Mouse (Mus musculus) layer of hippocampus, postnatal 25 days (tissue): ENCODE results near the gene Klc1. TPM values are rescaled to one million over a fixed set of nuclear protein-coding genes. Genes with fewer than 3 reads are reported as not detected.

Experiments used
- DNase-seq, 2 experiments: peaks; one replicate each; pipeline ENCODE4 v3.0.0; 2022; ENCODE audit warnings: mixed read lengths in 2 of 2, low spot score in 1 of 2; ENCODE audit errors: extremely low spot score in 1 of 2
- total RNA-seq, 2 experiments: library from RNA; stranded (reverse); gene quantifications; 2 replicates each; pipeline ENCODE4 v1.2.3; 2021

The Klc1 gene
- total RNA-seq, 2 experiments from 2014 or later = 701 to 727 TPM

DNA sequence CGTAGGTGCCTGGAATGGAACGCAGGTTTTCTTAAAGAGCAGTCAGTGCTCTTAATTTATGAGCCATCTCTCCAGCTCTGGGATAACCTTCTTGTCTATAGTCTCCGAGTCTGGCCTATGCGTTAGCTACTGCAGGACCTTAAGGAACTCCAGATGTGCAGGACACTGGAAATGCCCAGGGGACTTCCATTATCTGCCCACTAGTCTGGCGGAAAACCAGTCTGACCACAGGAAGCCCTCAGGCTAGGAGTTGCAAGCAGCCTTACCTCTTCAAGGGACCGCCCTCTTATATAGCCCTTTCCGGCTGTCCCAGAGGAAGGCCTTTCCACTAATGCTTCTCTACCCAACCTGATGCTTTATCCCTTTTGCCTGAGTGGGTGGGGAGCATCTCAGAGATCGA is 17.3 kb upstream of the Klc1 start:
- no peak for DNase-seq

DNA sequence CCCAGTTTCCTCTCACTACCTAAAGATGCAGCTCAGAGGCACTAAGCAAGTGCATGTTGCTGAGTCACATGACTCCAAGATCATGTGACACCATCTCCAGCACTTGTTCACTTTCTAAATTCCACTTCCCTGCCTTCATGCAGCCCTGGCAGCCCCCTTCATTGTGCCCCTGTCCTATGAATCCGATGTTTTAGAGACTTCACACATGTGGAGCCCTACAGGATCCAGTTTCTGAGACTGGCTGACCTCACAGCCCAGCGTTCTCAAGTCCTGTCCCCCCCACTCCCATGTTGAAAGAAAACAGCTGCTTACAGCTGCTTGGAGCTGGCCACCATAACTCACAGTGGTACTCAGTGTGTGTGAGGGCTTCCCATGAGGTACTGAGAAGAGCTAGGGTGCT is 15.2 kb upstream of the Klc1 start:
- no peak for DNase-seq

- no peak for DNase-seq
Observed at GRCm38 (mm10) chr12:111743981-111744423, 14.6 kb upstream of the Klc1 start.

GRCm38 (mm10) chr12:111745274-111745673 is 13.4 kb upstream of the Klc1 start:
- DNase-seq = no peak

- DNase-seq = no peak
Observed at GRCm38 (mm10) chr12:111746091-111746490, 12.6 kb upstream of the Klc1 start.

- DNase-seq = no peak
Observed at GRCm38 (mm10) chr12:111747421-111747820, 11.2 kb upstream of the Klc1 start.

DNA sequence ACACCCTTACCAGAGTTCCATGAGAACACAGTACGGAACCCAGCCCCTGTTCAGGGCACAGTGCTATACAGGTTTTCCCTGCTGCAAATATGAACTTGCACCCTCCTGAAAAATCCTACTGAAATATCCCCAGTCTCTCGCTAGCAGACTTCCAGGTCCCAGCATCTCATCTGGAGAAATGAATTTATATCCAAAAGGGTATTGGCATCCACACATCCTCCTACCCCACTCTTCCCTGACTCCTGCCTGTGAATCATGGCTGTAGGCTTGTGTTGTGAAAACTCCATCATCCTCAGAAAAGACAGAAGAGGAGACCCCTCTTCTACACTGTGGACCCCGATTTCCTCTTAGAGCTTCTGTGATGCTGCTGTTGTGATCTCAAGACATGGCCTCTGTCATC is 7.9 kb upstream of the Klc1 start:
- no peak for DNase-seq

GRCm38 (mm10) chr12:111752491-111752890 is 6.2 kb upstream of the Klc1 start:
- no peak for DNase-seq

DNA sequence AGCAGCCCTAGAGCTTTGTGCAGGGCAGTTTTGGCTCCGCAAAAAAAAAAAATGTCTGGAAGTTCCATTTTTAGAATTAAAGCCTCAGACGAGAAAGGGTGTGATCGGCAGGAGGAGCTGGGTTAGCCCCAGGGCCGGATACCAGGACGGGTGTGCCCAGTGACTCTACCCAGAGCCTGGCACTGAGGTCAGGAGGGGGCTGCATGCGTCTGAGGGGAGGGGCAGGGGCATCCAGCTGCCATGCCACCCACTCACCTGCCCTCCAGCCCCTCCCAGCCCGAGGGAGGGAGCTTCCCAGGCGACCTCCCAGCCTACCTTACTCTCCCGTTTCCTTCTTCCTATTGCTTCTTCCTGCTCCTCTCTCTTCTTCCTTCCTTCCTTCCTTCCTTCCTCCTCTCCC is 5.3 kb upstream of the Klc1 start:
- no peak for DNase-seq

GRCm38 (mm10) chr12:111754710-111755109 is 3.9 kb upstream of the Klc1 start:
- no peak for DNase-seq

- no peak for DNase-seq
Observed at GRCm38 (mm10) chr12:111755231-111755630, 3.4 kb upstream of the Klc1 start.

DNA sequence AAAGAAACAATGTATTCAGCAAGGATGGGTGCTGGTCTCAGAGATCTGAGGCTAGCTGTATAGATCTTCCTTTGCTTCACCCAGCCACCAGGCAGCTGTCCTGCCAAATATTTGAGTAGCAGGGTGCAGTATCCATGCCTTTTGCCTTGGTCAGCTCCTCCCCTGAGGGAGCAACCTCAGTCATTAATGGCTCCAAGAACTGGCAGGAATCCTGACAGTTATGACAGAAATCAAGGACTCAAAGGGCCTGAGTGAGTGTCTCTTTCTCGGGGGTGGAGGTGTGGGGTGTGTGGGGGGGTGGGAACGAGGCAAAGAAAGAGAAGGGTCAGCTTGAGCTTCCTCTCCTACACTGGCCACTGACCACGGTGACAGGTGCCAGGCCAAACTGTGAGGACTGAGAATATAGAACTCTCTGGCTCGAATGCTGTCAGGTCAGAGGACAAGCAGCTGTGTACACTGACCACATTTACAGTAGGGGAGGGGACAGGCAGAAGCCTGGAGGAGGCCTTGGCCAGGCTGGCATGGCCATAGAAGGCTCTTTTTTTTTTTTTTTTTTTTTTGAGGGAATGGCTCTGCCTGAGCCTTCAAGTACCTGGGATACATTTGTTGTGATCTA is 2.5 kb upstream of the Klc1 start:
- no peak for DNase-seq

GRCm38 (mm10) chr12:111756698-111757082 is 2.0 kb upstream of the Klc1 start:
- DNase-seq = no peak

- DNase-seq = no peak
Observed at GRCm38 (mm10) chr12:111757561-111758325, 906 bp upstream of the Klc1 start.

- DNase-seq = peak in 1 of 2 experiments; percentile 21
Observed at GRCm38 (mm10) chr12:111759176-111760061, 770 bp downstream of the Klc1 start.

DNA sequence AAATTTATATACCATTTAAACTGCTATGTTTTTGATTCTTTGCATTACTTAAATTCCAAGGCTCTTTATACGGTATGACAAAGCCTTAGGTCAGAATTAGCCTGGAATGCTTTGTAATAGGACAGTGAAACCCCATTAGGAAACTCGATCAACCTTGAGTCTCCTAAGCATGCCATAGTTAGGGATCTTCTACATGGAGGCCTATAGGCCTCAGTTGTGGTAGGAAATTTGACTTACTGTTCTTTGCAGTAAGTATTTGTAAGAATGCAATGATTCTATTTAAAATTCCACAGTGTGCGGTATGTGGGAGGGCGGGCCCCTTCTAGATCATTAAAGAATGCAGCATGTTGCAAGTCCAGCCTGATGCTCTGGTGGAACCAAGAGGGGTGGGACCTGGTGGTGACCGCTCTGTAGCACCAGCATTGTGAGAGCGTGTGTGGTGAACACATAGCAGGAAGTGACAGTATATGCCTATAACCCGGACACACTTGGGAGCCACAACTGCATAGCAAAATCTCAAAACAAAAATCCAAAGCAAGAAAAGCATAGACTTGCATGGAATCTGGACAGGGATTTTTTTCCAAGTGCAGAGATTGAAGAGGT is 1.8 kb downstream of the Klc1 start:
- no peak for DNase-seq

- no peak for DNase-seq
Observed at GRCm38 (mm10) chr12:111762620-111763280, 4.1 kb downstream of the Klc1 start.

GRCm38 (mm10) chr12:111766313-111767236 is 7.9 kb downstream of the Klc1 start:
- DNase-seq = no peak

GRCm38 (mm10) chr12:111768322-111768928 is 9.8 kb downstream of the Klc1 start:
- no peak for DNase-seq
